Mouse (Mus musculus) CH12.LX (cell line): ENCODE measurements around the gene Elf5. TPM values are rescaled to one million over a fixed set of nuclear protein-coding genes. Genes with fewer than 3 reads are reported as not detected.

ENCODE experiments used
- DNase-seq: peaks from one replicate; pipeline ENCODE4 v3.0.0-alpha.2; 2013; ENCODE audit errors: extremely low read depth
- H3K27ac ChIP-seq: 2 replicates; pipeline ENCODE4 v1.5.1; 2012; ENCODE audit warnings: low read depth, mild to moderate bottlenecking, control low read depth, moderate library complexity; ENCODE audit not compliant: insufficient read depth
- H3K27me3 ChIP-seq: replicated peaks from 2 replicates; pipeline ENCODE3; 2012; ENCODE audit warnings: inconsistent platforms
- H3K36me3 ChIP-seq, 2 experiments: replicated peaks in 1 of 2; 2 replicates each; pipeline versions ENCODE3 to v1.6.1; 2012; ENCODE audit warnings: inconsistent platforms in 1 of 2, low read length in 1 of 2, mild to moderate bottlenecking in 1 of 2, mixed read lengths in 1 of 2, moderate library complexity in 1 of 2; ENCODE audit not compliant: control insufficient read depth in 1 of 2, insufficient read depth in 1 of 2
- H3K4me1 ChIP-seq, 2 experiments: 2 replicates each; pipeline ENCODE4 v1.6.1; 2012; ENCODE audit warnings: inconsistent platforms in 1 of 2, moderate library complexity in 1 of 2; ENCODE audit not compliant: insufficient read depth in 2 of 2, control insufficient read depth in 1 of 2
- H3K4me2 ChIP-seq: 2 replicates; pipeline ENCODE4 v1.6.1; 2012; ENCODE audit warnings: low read depth, mild to moderate bottlenecking, control low read depth; ENCODE audit not compliant: poor library complexity, insufficient read depth, severe bottlenecking
- H3K4me3 ChIP-seq, 3 experiments: fragments of 150-350 bp in 1 of 3; sonication (generic) in 1 of 3; replicated peaks in 1 of 3; 2 replicates each; pipeline versions ENCODE3 to v1.5.1; 2011 to 2012; ENCODE audit warnings: low read depth in 2 of 3, low read length in 2 of 3, mild to moderate bottlenecking in 2 of 3, moderate library complexity in 2 of 3, control low read depth in 1 of 3, improper control_type of control experiment in 1 of 3, inconsistent platforms in 1 of 3, mixed read lengths in 1 of 3; ENCODE audit not compliant: poor library complexity in 1 of 3
- H3K79me2 ChIP-seq: replicated peaks from 2 replicates; pipeline ENCODE4 v1.6.1; 2012; ENCODE audit warnings: mild to moderate bottlenecking, moderate library complexity; ENCODE audit not compliant: control insufficient read depth, poor library complexity, insufficient read depth, severe bottlenecking; ENCODE audit errors: extremely low read depth
- H3K9ac ChIP-seq: 2 replicates; pipeline ENCODE4 v1.6.1; 2012; ENCODE audit warnings: low read depth, mild to moderate bottlenecking, control low read depth, moderate library complexity; ENCODE audit not compliant: insufficient read depth
- H3K9me3 ChIP-seq: replicated peaks from 2 replicates; pipeline ENCODE3; 2012; ENCODE audit warnings: low read length, inconsistent platforms, mixed read lengths
- BHLHE40 ChIP-seq: IDR thresholded peaks from 2 replicates; pipeline ENCODE4 v1.6.1; 2011; ENCODE audit warnings: mild to moderate bottlenecking, low read depth, low read length, improper control_type of control experiment
- CTCF ChIP-seq, 2 experiments: IDR thresholded peaks in 1 of 2; conservative IDR thresholded peaks in 1 of 2; 2 replicates each; pipeline ENCODE4 v1.5.1; 2011 to 2012; ENCODE audit warnings: low read depth in 2 of 2, low read length in 2 of 2, improper control_type of control experiment in 1 of 2, inconsistent platforms in 1 of 2, mild to moderate bottlenecking in 1 of 2, moderate library complexity in 1 of 2
- ELF1 ChIP-seq: IDR thresholded peaks from 2 replicates; pipeline ENCODE4 v1.6.1; 2014; ENCODE audit warnings: low read depth, mild to moderate bottlenecking, inconsistent platforms, low read length, improper control_type of control experiment
- ETS1 ChIP-seq: conservative IDR thresholded peaks from 2 replicates; pipeline ENCODE4 v1.6.1; 2012; ENCODE audit warnings: low read depth, mild to moderate bottlenecking, inconsistent platforms, low read length, improper control_type of control experiment, moderate library complexity
- HCFC1 ChIP-seq: IDR thresholded peaks from 2 replicates; pipeline ENCODE4 v1.6.1; 2012; ENCODE audit warnings: low read depth, mild to moderate bottlenecking, inconsistent platforms, low read length, improper control_type of control experiment
- IRF4 ChIP-seq: IDR thresholded peaks from 2 replicates; pipeline ENCODE4 v1.6.1; 2014; ENCODE audit warnings: low read depth, mild to moderate bottlenecking, inconsistent platforms, low read length, improper control_type of control experiment
- JUN ChIP-seq: IDR thresholded peaks from 2 replicates; pipeline ENCODE4 v1.6.1; 2011; ENCODE audit warnings: low read depth, mild to moderate bottlenecking, low read length, improper control_type of control experiment, moderate library complexity; ENCODE audit not compliant: insufficient read depth
- JUND ChIP-seq: conservative IDR thresholded peaks from 2 replicates; pipeline ENCODE4 v1.6.1; 2011; ENCODE audit warnings: low read depth, low read length, improper control_type of control experiment
- KAT2A ChIP-seq: IDR thresholded peaks from 2 replicates; pipeline ENCODE4 v1.6.1; 2012; ENCODE audit warnings: low read length, improper control_type of control experiment, inconsistent platforms; ENCODE audit not compliant: insufficient replicate concordance
- MAFK ChIP-seq: IDR thresholded peaks from 2 replicates; pipeline ENCODE4 v1.6.1; 2011; ENCODE audit warnings: low read length, improper control_type of control experiment; ENCODE audit not compliant: insufficient replicate concordance
- MEF2A ChIP-seq: IDR thresholded peaks from 2 replicates; pipeline ENCODE4 v1.6.1; 2014; ENCODE audit warnings: low read depth, mild to moderate bottlenecking, inconsistent platforms, low read length, improper control_type of control experiment, borderline replicate concordance
- MYC ChIP-seq: IDR thresholded peaks from 2 replicates; pipeline ENCODE4 v1.6.1; 2011; ENCODE audit warnings: low read depth, mild to moderate bottlenecking, improper control_type of control experiment, low read length
- NELFE ChIP-seq: IDR thresholded peaks from 2 replicates; pipeline ENCODE4 v1.6.1; 2011; ENCODE audit warnings: low read depth, low read length, improper control_type of control experiment
- NRF1 ChIP-seq: IDR thresholded peaks from 2 replicates; pipeline ENCODE4 v1.6.1; 2014; ENCODE audit warnings: low read depth, mild to moderate bottlenecking, inconsistent platforms, low read length, improper control_type of control experiment, moderate library complexity
- PAX5 ChIP-seq: IDR thresholded peaks from 2 replicates; pipeline ENCODE4 v1.6.1; 2012; ENCODE audit warnings: low read length, inconsistent platforms, mixed read lengths
- POLR2A ChIP-seq: IDR thresholded peaks from 2 replicates; pipeline ENCODE4 v1.6.1; 2011; ENCODE audit warnings: low read depth, mild to moderate bottlenecking, improper control_type of control experiment, low read length
- SIN3A ChIP-seq: IDR thresholded peaks from 2 replicates; pipeline ENCODE4 v1.6.1; 2012; ENCODE audit warnings: low read length, improper control_type of control experiment, inconsistent platforms
- SMC3 ChIP-seq: IDR thresholded peaks from 2 replicates; pipeline ENCODE4 v1.6.1; 2011; ENCODE audit warnings: low read depth, low read length, improper control_type of control experiment
- TBP ChIP-seq: conservative IDR thresholded peaks from 2 replicates; pipeline ENCODE4 v1.6.1; 2011; ENCODE audit warnings: low read depth, low read length, improper control_type of control experiment
- TCF12 ChIP-seq: IDR thresholded peaks from 2 replicates; pipeline ENCODE4 v1.6.1; 2014; ENCODE audit warnings: low read depth, mild to moderate bottlenecking, inconsistent platforms, low read length, improper control_type of control experiment
- USF1 ChIP-seq: IDR thresholded peaks from 2 replicates; pipeline ENCODE4 v1.6.1; 2014; ENCODE audit warnings: low read depth, mild to moderate bottlenecking, inconsistent platforms, low read length, improper control_type of control experiment
- USF2 ChIP-seq: conservative IDR thresholded peaks from 2 replicates; pipeline ENCODE4 v1.6.1; 2011; ENCODE audit warnings: low read depth, low read length, improper control_type of control experiment
- ZC3H11A ChIP-seq: IDR thresholded peaks from 2 replicates; pipeline ENCODE4 v1.6.1; 2012; ENCODE audit warnings: low read depth, mild to moderate bottlenecking, inconsistent platforms, low read length, improper control_type of control experiment
- ZKSCAN1 ChIP-seq: IDR thresholded peaks from 2 replicates; pipeline ENCODE4 v1.6.1; 2012; ENCODE audit warnings: low read depth, inconsistent platforms, low read length, improper control_type of control experiment, borderline replicate concordance
- ZMIZ1 ChIP-seq: IDR thresholded peaks from 2 replicates; pipeline ENCODE4 v1.6.1; 2012; ENCODE audit warnings: low read depth, mild to moderate bottlenecking, inconsistent platforms, low read length, improper control_type of control experiment
- ZNF384 ChIP-seq: IDR thresholded peaks from 2 replicates; pipeline ENCODE4 v1.6.1; 2012; ENCODE audit warnings: low read depth, low read length, improper control_type of control experiment, inconsistent platforms
- dilution Hi-C: fragments of 300-500 bp; cut with MboI; formaldehyde crosslinking; loops from 2 replicates; pipeline ENCODE4 v1.14.3; 2020; ENCODE audit warnings: low sequenced_read_pairs; ENCODE audit not compliant: extremely low pct_unique_long_range_greater_than_20kb, extremely low pct_ligation_motif_present
- in situ Hi-C: fragments of 300-500 bp; cut with MboI; formaldehyde crosslinking; loops from 3 replicates; pipeline ENCODE4 v1.14.3; 2019; ENCODE audit warnings: low sequenced_read_pairs, low pct_ligation_motif_present, low pct_unique_long_range_greater_than_20kb, mixed read lengths
- polyA plus RNA-seq: library from polyadenylated mRNA; unstranded; fragments of >175 nt; gene quantifications from 2 replicates; pipeline ENCODE4 v1.2.1, GENCODE M21; 2012; ENCODE audit warnings: low read depth; ENCODE audit not compliant: insufficient read length
- total RNA-seq, 2 experiments: library from RNA; depleted of rRNA; stranded (reverse); fragments of 300-350 nt in 1 of 2; fragments of >200 nt in 1 of 2; gene quantifications; 2 replicates each; pipeline ENCODE4 v1.2.3; 2012 to 2014

The Elf5 gene
- total and polyA plus RNA-seq, 3 experiments, result not detected

- H3K4me1 ChIP-seq, result peaks cover 22 to 48% of the 10 kb centered on the region in 2 experiments
- no peaks in the 10 kb centered on the region for H3K79me2 ChIP-seq
Measured at GRCm38 (mm10) chr2:103492526-103492925, 81.0 kb downstream of the Elf5 start.

DNA sequence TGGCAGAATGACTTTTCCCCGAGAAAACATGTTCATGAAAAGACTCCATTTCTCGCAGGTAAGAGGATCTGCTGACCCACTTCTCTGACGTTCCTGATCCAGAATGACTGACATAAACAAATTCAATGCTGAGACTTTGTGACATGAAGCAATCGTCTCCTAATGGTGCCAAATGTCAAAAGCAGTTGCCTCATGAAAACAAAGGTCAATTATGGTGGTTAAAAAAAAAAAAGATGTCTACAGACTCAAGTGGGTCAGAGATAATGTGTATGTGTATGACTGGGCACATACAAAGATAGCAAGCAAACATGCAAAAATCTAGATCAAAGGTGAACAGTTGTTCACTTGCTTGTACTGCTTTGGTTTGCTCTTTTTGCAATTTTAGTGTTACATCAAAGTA is 82.3 kb downstream of the Elf5 start:
- no peaks in the 10 kb centered on the region for H3K27me3 ChIP-seq
- dilution Hi-C loops (no loop called here), in situ Hi-C loops (no loop called here)
- H3K36me3 ChIP-seq, result no peaks in the 10 kb centered on the region
- H3K9ac ChIP-seq, result no peak overlapping the region
- no peaks in the 10 kb centered on the region for H3K79me2 ChIP-seq
- peaks cover 20 to 39% of the 10 kb centered on the region in 2 experiments for H3K4me1 ChIP-seq
- no peak overlapping the region for H3K4me3 ChIP-seq
- H3K4me2 ChIP-seq, result no peak overlapping the region
- TF ChIP-seq ZKSCAN1, result no peak
- TF ChIP-seq IRF4, result no peak
- no peak for TF ChIP-seq ZC3H11A
- TF ChIP-seq SIN3A, result no peak
- no peak for TF ChIP-seq TCF12
- TF ChIP-seq ZNF384, result no peak
- TF ChIP-seq HCFC1, result no peak
- TF ChIP-seq CTCF (conservative IDR thresholded peaks at IDR 0.05 in 1 of 2, IDR thresholded peaks at IDR 0.05 in 1 of 2; ENCODE audit: low read depth in 2 of 2, low read length in 2 of 2), result no peak
- TF ChIP-seq MEF2A, result no peak
- TF ChIP-seq ZMIZ1, result no peak
- no peak for TF ChIP-seq USF1
- no peak for TF ChIP-seq TBP
- no peak for TF ChIP-seq ELF1
- no peak for TF ChIP-seq USF2
- no peak for TF ChIP-seq JUND
- no peak for TF ChIP-seq NELFE
- TF ChIP-seq MYC, result no peak
- no peak for TF ChIP-seq SMC3
- TF ChIP-seq PAX5, result no peak
- TF ChIP-seq ETS1, result no peak
- no peak for DNase-seq
- no peak overlapping the region for H3K27ac ChIP-seq
- no peaks in the 10 kb centered on the region for H3K9me3 ChIP-seq

More at GRCm38 (mm10) chr2:103492526-103492925, 81.0 kb downstream of the Elf5 start:
- dilution Hi-C loops (no loop called here), in situ Hi-C loops (no loop called here)
- Histone ChIP-seq H3K27me3 (no peaks in the 10 kb centered on the region), H3K4me3 (no peak overlapping the region), H3K27ac (no peak overlapping the region), H3K9ac (no peak overlapping the region), H3K9me3 (no peaks in the 10 kb centered on the region), H3K36me3 (no peaks in the 10 kb centered on the region), H3K4me2 (no peak overlapping the region)
- DNase-seq, result no peak
- TF ChIP-seq TBP (no peak), KAT2A (no peak), POLR2A (no peak), JUN (no peak), MAFK (no peak), USF2 (no peak), NRF1 (no peak), BHLHE40 (no peak)
